Mouse (Mus musculus) kidney, adult 2 months (tissue): Measurements from ENCODE around the gene Kat7.

Experiments used
- CTCF ChIP-seq: fragments of 200-500 bp; conservative IDR thresholded peaks from 2 replicates; pipeline ENCODE4 v1.5.1; 2011; ENCODE audit warnings: low read depth, mild to moderate bottlenecking, control low read depth, low read length, moderate library complexity, mixed read lengths; ENCODE audit not compliant: insufficient read depth, insufficient read length
- POLR2A ChIP-seq: fragments of 200-500 bp; IDR thresholded peaks from one replicate; pipeline ENCODE4 v1.6.1; 2011; ENCODE audit warnings: low read depth, low read length, control low read depth

- TF ChIP-seq CTCF (no peak), POLR2A (no peak)
Measured at GRCm38 (mm10) chr11:95276056-95276455, 34.0 kb downstream of the Kat7 start.
